ENCODE assay signal across 12 mouse cellular contexts in the genomic region with DNA sequence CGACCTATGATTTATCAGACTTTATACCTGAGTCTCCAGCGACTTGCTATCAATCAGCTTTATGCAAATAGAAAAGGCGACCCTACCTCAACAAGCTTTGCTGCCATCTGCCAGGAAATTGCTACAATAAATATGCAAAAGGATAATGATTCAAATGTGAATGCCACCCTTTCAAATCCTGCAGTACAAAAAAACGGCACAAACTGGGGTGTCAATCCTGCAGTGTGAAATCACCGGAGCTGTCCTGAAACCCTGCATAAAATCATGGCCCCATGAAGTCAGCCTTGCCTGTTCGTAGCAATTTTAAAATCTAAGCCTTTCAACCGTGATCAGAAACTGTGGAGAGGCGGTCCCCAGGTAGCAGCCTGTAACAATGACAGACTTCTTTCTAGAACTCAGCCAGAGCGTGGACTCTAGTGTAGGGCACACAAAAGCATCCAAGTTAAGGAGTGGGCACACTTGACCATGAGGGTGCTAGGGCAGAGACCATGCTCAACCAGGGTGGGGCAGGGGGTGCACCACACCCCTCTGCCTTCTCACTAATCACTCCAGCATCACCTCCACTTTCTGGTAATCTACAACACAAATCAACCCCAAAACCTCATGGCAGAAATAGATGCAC. TPM values are rescaled to one million over a fixed set of nuclear protein-coding genes. Genes with fewer than 3 reads are reported as not detected.
DNase-seq lines count a peak whose midpoint lies in the region; ATAC-seq and TF ChIP-seq lines count a peak whose summit lies in the region.
"Had no signal": no experiment of that assay in that cellular context is flagged by ENCODE, and none has a peak within 500 bp of the region (broad histone marks: within the 10 kb centered on the region; RNA-seq: fewer than 3 reads in every experiment).

No protein-coding gene starts in this region.

- DNase-seq in lung, postnatal 0 days (ENCODE audit: low spot score) = no peak
- no peak for DNase-seq in lung, adult 18-20 months
- DNase-seq in forebrain, postnatal 0 days = peak; percentile 48
- DNase-seq in midbrain, embryonic 11.5 days (ENCODE audit: low spot score, missing footprints) = peak; percentile 82
- no peak for DNase-seq in gastrocnemius, adult 8-10 months (ENCODE audit: low spot score in 2 of 2)
- DNase-seq in right cerebral cortex, postnatal 10 days (ENCODE audit: low spot score in 2 of 2) = no peak
- DNase-seq: cerebellum, adult 2 months; liver, embryonic 13.5 days had no signal

- no peak for TF ChIP-seq POLR2A in olfactory bulb, adult 2 months (IDR thresholded peaks at IDR 0.05; ENCODE audit: insufficient read depth, low read depth, low read length)

- TF ChIP-seq EP300 in lung, postnatal 0 days (IDR thresholded peaks at IDR 0.05) = no peak

- no peak overlapping the region for H3K4me3 ChIP-seq in lung, postnatal 0 days (ENCODE audit: low read depth, low read length)
- no peak overlapping the region for H3K4me3 ChIP-seq in forebrain, postnatal 0 days (ENCODE audit: low read depth, low read length)
- no peak overlapping the region for H3K4me3 ChIP-seq in midbrain, embryonic 11.5 days (ENCODE audit: low read depth, low read length)
- H3K4me3 ChIP-seq in olfactory bulb, adult 2 months (ENCODE audit: insufficient read depth, low read depth, low read length) = no peak overlapping the region
- H3K4me3 ChIP-seq: heart, adult 2 months; liver, embryonic 13.5 days had no signal

- no peak for TF ChIP-seq CTCF in lung, postnatal 0 days (IDR thresholded peaks at IDR 0.05)
- no peak for TF ChIP-seq CTCF in forebrain, postnatal 0 days (IDR thresholded peaks at IDR 0.05; ENCODE audit: low read depth)
- TF ChIP-seq CTCF in olfactory bulb, adult 2 months (IDR thresholded peaks at IDR 0.05; ENCODE audit: insufficient read depth, low read depth, low read length) = no peak

- H3K9me3 ChIP-seq in lung, postnatal 0 days (ENCODE audit: low read length) = no peaks in the 10 kb centered on the region
- no peaks in the 10 kb centered on the region for H3K9me3 ChIP-seq in forebrain, postnatal 0 days (ENCODE audit: low read length)
- H3K9me3 ChIP-seq in midbrain, embryonic 11.5 days (ENCODE audit: control insufficient read depth, low read length) = no peaks in the 10 kb centered on the region
- H3K9me3 ChIP-seq: liver, embryonic 13.5 days had no signal

- no peak overlapping the region for H3K9ac ChIP-seq in lung, postnatal 0 days (replicated peaks; ENCODE audit: low read depth)
- H3K9ac ChIP-seq in forebrain, postnatal 0 days = peak overlapping the region; percentile 18; the same call in 1 of the 2 replicates
- no peak overlapping the region for H3K9ac ChIP-seq in midbrain, embryonic 11.5 days (ENCODE audit: low read length)
- H3K9ac ChIP-seq: liver, embryonic 13.5 days had no signal

- H3K4me1 ChIP-seq in lung, postnatal 0 days (ENCODE audit: insufficient read depth, low read depth, low read length) = no peaks in the 10 kb centered on the region
- peaks cover 25% of the 10 kb centered on the region for H3K4me1 ChIP-seq in forebrain, postnatal 0 days (ENCODE audit: insufficient read depth)
- H3K4me1 ChIP-seq in midbrain, embryonic 11.5 days (ENCODE audit: control insufficient read depth, insufficient read depth, low read length) = peaks cover 14% of the 10 kb centered on the region; the same call in 1 of the 2 replicates
- peaks cover 31% of the 10 kb centered on the region for H3K4me1 ChIP-seq in olfactory bulb, adult 2 months (ENCODE audit: control insufficient read depth, insufficient read depth, low read length)

- no peak overlapping the region for H3K27ac ChIP-seq in lung, postnatal 0 days (ENCODE audit: low read length)
- H3K27ac ChIP-seq in forebrain, postnatal 0 days (ENCODE audit: low read depth, low read length) = peak overlapping the region; percentile 77
- peak overlapping the region; percentile 20; the same call in 1 of the 2 replicates for H3K27ac ChIP-seq in midbrain, embryonic 11.5 days (ENCODE audit: low read depth, low read length)
- H3K27ac ChIP-seq in olfactory bulb, adult 2 months (ENCODE audit: insufficient read depth, low read depth, low read length) = peak overlapping the region; percentile 60
- H3K27ac ChIP-seq: heart, adult 2 months; liver, embryonic 13.5 days had no signal

- H3K27me3 ChIP-seq in lung, postnatal 0 days (replicated peaks; ENCODE audit: insufficient read depth, low read length) = no peaks in the 10 kb centered on the region
- no peaks in the 10 kb centered on the region for H3K27me3 ChIP-seq in forebrain, postnatal 0 days (ENCODE audit: insufficient read depth, low read length)
- H3K27me3 ChIP-seq in midbrain, embryonic 11.5 days (ENCODE audit: control insufficient read depth, insufficient read depth, low read length) = no peaks in the 10 kb centered on the region
- H3K27me3 ChIP-seq: CH12.LX; liver, embryonic 13.5 days had no signal

- WGBS in lung, postnatal 0 days = 68% methylated on average over 9 of the region's 9 CpGs
- WGBS in forebrain, postnatal 0 days = 21% methylated on average over 9 of the region's 9 CpGs
- WGBS in midbrain, embryonic 11.5 days = 52% methylated on average over 9 of the region's 9 CpGs
- WGBS in olfactory bulb, adult 2 months = 65% methylated on average over 9 of the region's 9 CpGs

- H3K36me3 ChIP-seq in lung, postnatal 0 days (ENCODE audit: insufficient read depth, low read length) = no peaks in the 10 kb centered on the region
- H3K36me3 ChIP-seq in forebrain, postnatal 0 days (ENCODE audit: insufficient read depth) = peaks cover 1% of the 10 kb centered on the region
- no peaks in the 10 kb centered on the region for H3K36me3 ChIP-seq in midbrain, embryonic 11.5 days (ENCODE audit: control insufficient read depth, insufficient read depth, low read length)
- H3K36me3 ChIP-seq: liver, embryonic 13.5 days had no signal

- H3K4me2 ChIP-seq in lung, postnatal 0 days (replicated peaks; ENCODE audit: low read depth, low read length) = no peak overlapping the region
- no peak overlapping the region for H3K4me2 ChIP-seq in forebrain, postnatal 0 days (ENCODE audit: low read depth)
- no peak overlapping the region for H3K4me2 ChIP-seq in midbrain, embryonic 11.5 days
- H3K4me2 ChIP-seq: liver, embryonic 13.5 days had no signal

- peak; percentile 16; the same call in 1 of the 2 replicates for ATAC-seq in lung, postnatal 0 days
- peak; percentile 19; the same call in 1 of the 2 replicates for ATAC-seq in forebrain, postnatal 0 days
- ATAC-seq in midbrain, embryonic 11.5 days (ENCODE audit: low FRiP score) = peak; percentile 31; the same call in 1 of the 2 replicates
- no peak for ATAC-seq in CD4-positive, CD25-positive, alpha-beta regulatory T cell, adult 4 months

RNA-seq across cellular contexts. Expression of gene Traf3ip2, which starts 40.6 kb away (rescaled TPM):
- 30.6 and 31.7 TPM in 2 replicates for polyA plus RNA-seq in lung, postnatal 0 days (2015; fragmentation: Nextera tagmentation; extraction: Ambion mirVana)
- 0.24 and 0.77 TPM in 2 replicates for total RNA-seq in forebrain, postnatal 0 days (2014; rRNA removed)
- 4.8 and 6.0 TPM in 2 replicates for polyA plus RNA-seq in forebrain, postnatal 0 days (2015; fragmentation: Nextera tagmentation; extraction: Ambion mirVana)
- polyA plus RNA-seq in midbrain, embryonic 11.5 days (2014; fragmentation: Nextera tagmentation; extraction: Ambion mirVana) = 3.9 TPM in 2 replicates
- polyA plus RNA-seq in olfactory bulb, adult 2 months (2012; ENCODE audit: insufficient read depth, insufficient read length, low replicate concordance, missing spikeins) = not detected in 2 replicates
- polyA plus RNA-seq in CD4-positive, CD25-positive, alpha-beta regulatory T cell, adult 4 months (2017; shearing (Covaris generic)) = 10 to 100 TPM; 35.5 to 37.9 TPM
- 1 to 10 TPM; 2.8 to 6.3 (median 4.4) TPM for total RNA-seq in gastrocnemius, adult 8-10 months (2022)

Comparison
In these comparisons a context has a peak if more than half of its experiments do, and no peak if none do; other contexts are left out.
1. DNase-seq: peak in forebrain, postnatal 0 days (single experiment) and midbrain, embryonic 11.5 days (single experiment); none in lung, postnatal 0 days (single experiment), lung, adult 18-20 months (0 of 2), gastrocnemius, adult 8-10 months (0 of 2) and right cerebral cortex, postnatal 10 days (0 of 2).